Mouse (Mus musculus) T-helper 1 cell (primary cell): ENCODE data around the gene Glg1.
"Not testable (repeated sequence)": the region's sequence is repeated elsewhere in the genome, so short reads cannot be mapped to it uniquely, and the experiment has no call there.

Experiments
- in situ Hi-C: fragments of 300-600 bp; cut with MboI, MseI; formaldehyde crosslinking; loops from one replicate; pipeline ENCODE4 v1.15.1; 2025; ENCODE audit warnings: high pct_unique_total_duplicates

Gene Glg1

GRCm38 (mm10) chr8:111252487-111253112 is 6.4 kb downstream of the Glg1 start:
- in situ Hi-C loops: no loop called here

- in situ Hi-C loops: no loop called here
Observed at GRCm38 (mm10) chr8:111250111-111250510, 8.9 kb downstream of the Glg1 start.

- in situ Hi-C loops: no loop called here
Observed at GRCm38 (mm10) chr8:111248136-111248535, 10.9 kb downstream of the Glg1 start.

- in situ Hi-C loops: not testable (repeated sequence)
Observed at GRCm38 (mm10) chr8:111246864-111247263, 12.2 kb downstream of the Glg1 start.

- in situ Hi-C loops: no loop called here
Observed at GRCm38 (mm10) chr8:111246287-111246830, 12.7 kb downstream of the Glg1 start.

- in situ Hi-C loops: no loop called here
Observed at GRCm38 (mm10) chr8:111237301-111237700, 21.7 kb downstream of the Glg1 start.

DNA sequence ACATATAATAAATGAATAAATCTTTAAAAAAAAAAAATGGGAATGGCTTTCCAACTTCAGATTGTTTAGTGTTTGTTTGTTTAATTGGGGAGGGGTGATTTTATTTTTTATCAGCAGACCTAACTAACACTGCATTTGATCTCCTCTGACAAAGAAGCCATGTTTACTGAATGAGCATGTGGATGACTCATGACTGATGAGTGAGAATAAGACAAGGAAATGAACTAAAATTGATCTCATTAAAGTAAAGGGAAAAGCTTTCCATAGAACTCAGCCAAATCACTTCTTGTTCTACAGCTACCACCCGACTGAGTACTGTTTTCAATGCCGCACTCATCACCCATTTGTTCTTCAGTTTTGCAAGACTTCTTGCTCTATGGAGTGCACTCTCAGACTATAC is 25.3 kb downstream of the Glg1 start:
- in situ Hi-C loops: no loop called here

GRCm38 (mm10) chr8:111224153-111224552 is 34.9 kb downstream of the Glg1 start:
- in situ Hi-C loops: no loop called here

GRCm38 (mm10) chr8:111218107-111218506 is 40.9 kb downstream of the Glg1 start:
- in situ Hi-C loops: no loop called here

- in situ Hi-C loops: no loop called here
Observed at GRCm38 (mm10) chr8:111213406-111213805, 45.6 kb downstream of the Glg1 start.

- in situ Hi-C loops: no loop called here
Observed at GRCm38 (mm10) chr8:111211180-111211579, 47.8 kb downstream of the Glg1 start.

DNA sequence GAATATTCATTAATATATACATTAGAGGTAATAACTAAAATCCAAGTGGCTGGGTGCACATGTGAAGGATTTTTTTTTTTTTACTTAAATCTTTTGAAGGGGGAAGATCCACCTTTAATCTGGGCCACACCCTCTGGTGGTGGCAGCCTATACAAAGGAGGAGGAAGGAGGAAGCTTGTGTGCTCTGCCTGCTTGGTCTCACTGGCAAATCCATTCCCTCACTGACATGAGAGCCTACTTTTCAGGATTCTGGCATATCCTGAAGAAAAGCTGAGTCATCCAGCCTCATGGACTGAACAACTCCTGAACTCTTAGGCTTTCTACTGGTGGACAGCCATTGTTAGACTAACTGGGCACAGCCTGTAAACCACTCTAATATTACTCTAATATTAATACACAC is 49.1 kb downstream of the Glg1 start:
- in situ Hi-C loops: no loop called here

GRCm38 (mm10) chr8:111206321-111206720 is 52.7 kb downstream of the Glg1 start:
- in situ Hi-C loops: no loop called here

DNA sequence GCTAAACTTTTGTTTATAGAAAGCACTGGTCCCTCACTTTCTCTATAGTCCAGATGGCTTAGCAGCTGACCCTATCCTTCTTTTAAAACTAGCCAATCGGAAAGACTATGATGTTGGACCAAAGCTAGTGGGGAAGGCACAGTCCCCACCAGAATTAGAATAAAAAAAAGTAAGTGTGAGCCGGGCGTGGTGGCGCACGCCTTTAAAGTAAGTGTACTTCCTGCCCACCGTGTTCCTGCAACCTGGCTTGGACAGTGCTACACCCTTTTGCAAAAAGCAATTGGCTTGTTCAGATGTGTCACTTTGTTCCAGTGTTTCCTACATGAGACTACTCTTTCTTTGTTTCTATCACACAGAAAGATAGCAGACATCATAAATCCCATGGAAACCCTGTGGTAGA is 54.0 kb downstream of the Glg1 start:
- in situ Hi-C loops: no loop called here

- in situ Hi-C loops: no loop called here
Observed at GRCm38 (mm10) chr8:111203341-111203740, 55.7 kb downstream of the Glg1 start.

DNA sequence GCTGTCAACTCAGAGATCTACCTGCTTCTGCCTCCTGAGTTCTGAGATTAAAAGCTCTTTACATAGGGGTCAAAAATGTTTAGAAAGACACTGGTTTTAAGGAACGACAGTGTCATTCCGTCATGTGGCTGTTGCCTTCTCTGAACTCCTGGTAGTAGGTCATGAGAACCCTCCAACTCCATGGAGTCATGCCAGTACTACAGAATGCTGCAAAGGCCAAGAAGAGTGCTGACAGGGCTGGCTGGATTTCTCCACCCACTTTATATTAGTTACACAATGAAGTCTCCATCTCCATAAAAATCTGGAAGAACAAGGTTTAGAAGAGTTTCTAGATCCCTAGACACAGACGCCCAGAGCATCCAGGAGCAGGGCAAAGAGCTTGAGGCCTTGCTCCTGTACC is 61.0 kb downstream of the Glg1 start:
- in situ Hi-C loops: no loop called here

- in situ Hi-C loops: no loop called here
Observed at GRCm38 (mm10) chr8:111196181-111196580, 62.8 kb downstream of the Glg1 start.

- in situ Hi-C loops: no loop called here
Observed at GRCm38 (mm10) chr8:111188594-111189211, 70.3 kb downstream of the Glg1 start.

DNA sequence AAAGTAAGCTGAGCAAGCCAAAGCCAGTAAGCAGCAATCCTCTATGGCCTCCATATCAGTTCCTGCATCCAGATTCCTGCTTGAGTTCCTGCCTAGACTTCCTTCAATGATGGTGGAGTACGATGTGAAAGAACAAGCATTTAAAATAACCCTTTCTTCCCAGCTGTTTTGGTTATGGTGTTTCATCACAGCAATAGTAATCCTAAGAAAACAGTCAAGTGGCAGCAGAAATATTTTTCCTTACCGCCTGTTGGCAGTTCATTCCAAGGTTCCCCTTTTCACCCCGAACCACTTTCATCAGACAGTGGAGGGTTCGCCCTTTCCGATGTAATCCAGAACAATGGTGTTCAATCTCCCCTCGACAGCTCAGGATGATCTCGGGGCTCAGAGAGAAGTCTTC is 71.5 kb downstream of the Glg1 start:
- in situ Hi-C loops: no loop called here

GRCm38 (mm10) chr8:111185472-111185947 is 73.5 kb downstream of the Glg1 start:
- in situ Hi-C loops: no loop called here

- in situ Hi-C loops: no loop called here
Observed at GRCm38 (mm10) chr8:111171661-111172060, 87.4 kb downstream of the Glg1 start.

GRCm38 (mm10) chr8:111157617-111158016 is 101.4 kb downstream of the Glg1 start:
- in situ Hi-C loops: no loop called here

DNA sequence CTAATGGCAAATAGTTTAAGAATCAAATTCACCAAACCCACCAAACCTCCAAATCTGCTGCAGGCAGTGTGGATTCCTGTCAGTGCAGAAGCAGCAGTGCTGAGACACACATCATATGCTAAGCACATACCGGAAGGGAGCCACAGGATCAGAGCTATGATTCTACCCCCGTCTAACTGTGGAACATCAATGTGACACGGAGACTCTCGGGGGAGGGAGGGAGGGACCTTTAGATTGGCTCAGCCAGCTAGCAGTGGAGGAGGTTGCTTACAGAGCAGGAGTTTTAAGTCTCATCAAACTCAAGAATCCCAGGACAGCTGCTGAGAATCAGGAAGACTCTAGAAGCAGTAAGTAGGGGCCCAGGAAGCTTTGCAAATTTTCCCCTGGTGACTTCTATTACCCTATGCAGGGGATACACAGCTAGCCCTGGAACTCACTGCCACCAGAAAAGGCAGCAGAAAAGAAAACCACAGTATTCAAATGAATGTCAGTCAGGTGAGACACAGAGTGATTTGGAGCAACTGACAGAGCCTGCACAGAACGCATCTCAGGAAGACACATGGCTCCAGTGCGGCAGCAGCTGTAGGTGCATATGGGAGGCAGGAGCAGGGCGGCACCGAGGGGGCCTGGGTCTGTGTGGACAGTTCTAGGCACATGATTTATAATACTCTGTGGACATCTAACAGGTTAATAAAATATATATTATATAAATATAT is 103.1 kb downstream of the Glg1 start:
- in situ Hi-C loops: no loop called here
